ENCODE assay signal across 14 mouse cellular contexts in genomic region chr8:92058953-92059352, GRCm38 (mm10).
"Had no signal": no experiment of that assay in that cellular context is flagged by ENCODE, and none has a peak within 500 bp of the region (broad histone marks: within the 10 kb centered on the region; RNA-seq: fewer than 3 reads in every experiment).

No protein-coding gene starts in this region.

- ATAC-seq: intestine, embryonic 16.5 days; liver, embryonic 12.5 days had no signal

- H3K4me1 ChIP-seq: limb, embryonic 15.5 days; megakaryocyte, embryonic 14.5 days had no signal

- H3K27me3 ChIP-seq: megakaryocyte, embryonic 14.5 days had no signal

- H3K27ac ChIP-seq: limb, embryonic 15.5 days; liver, embryonic 12.5 days; macrophage; stomach, postnatal 0 days had no signal

- H3K9me3 ChIP-seq: limb, embryonic 15.5 days; liver, embryonic 12.5 days had no signal

- H3K4me2 ChIP-seq: limb, embryonic 15.5 days; liver, embryonic 12.5 days; lung, embryonic 14.5 days had no signal

- DNase-seq: kidney, adult 2 months; kidney, postnatal 25 days; layer of hippocampus, adult 9-11 months; layer of hippocampus, postnatal 36 days; lung, embryonic 14.5 days; lung, postnatal 10 days; thymus, adult 2 months; thymus, postnatal 25 days had no signal

- H3K9ac ChIP-seq: limb, embryonic 15.5 days; liver, embryonic 12.5 days; lung, embryonic 14.5 days had no signal

- H3K4me3 ChIP-seq: limb, embryonic 15.5 days; liver, embryonic 12.5 days; megakaryocyte, embryonic 14.5 days had no signal

- H3K36me3 ChIP-seq: limb, embryonic 15.5 days; liver, embryonic 12.5 days had no signal
